Mouse (Mus musculus): ENCODE results near the gene Tmem135. TPM values are rescaled to one million over a fixed set of nuclear protein-coding genes. Genes with fewer than 3 reads are reported as not detected.

The Tmem135 gene
- polyA plus RNA-seq, 1 experiment from 2014 or later: 35.7 TPM

DNA sequence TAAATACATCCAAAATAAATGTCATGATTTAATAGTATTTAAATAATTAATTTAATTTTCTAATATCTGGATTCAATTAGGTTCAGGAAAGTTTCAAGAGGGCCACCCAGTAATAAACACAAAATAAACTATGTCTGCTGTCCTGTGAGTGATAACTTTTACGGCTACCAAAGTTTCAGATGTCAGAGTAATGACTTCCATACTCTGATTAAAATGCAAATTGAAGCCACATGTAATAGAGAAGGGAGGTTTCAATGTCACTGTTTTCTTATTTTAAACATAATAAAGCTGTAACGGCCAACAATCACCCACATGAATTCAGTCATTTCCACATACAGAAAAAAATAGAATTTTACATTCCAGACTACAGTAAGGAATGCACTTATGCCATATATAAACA is 145.2 kb downstream of the Tmem135 start:
- Histone ChIP-seq H3K9me3 (ENCODE audit: control insufficient read depth, low read depth, low read length) (no peaks in the 10 kb centered on the region), H3K4me2 (replicated peaks; ENCODE audit: low read depth, low read length) (no peak overlapping the region), H3K9ac (replicated peaks; ENCODE audit: low read depth, low read length) (no peak overlapping the region), H3K36me3 (ENCODE audit: control insufficient read depth, insufficient read depth, low read length) (no peaks in the 10 kb centered on the region), H3K4me1 (ENCODE audit: control insufficient read depth, insufficient read depth, low read length) (no peaks in the 10 kb centered on the region), H3K4me3 (ENCODE audit: low read depth, low read length) (no peak overlapping the region), H3K27me3 (ENCODE audit: control insufficient read depth, insufficient read depth, low read length) (no peaks in the 10 kb centered on the region), H3K27ac (ENCODE audit: low read length) (no peak overlapping the region)
- no peak for ATAC-seq (ENCODE audit: insufficient number of reproducible peaks, insufficient read depth, low FRiP score, low read depth)
- 36% methylated on average over 2 of the region's 2 CpGs for WGBS

GRCm38 (mm10) chr7:89257871-89258502 is 146.0 kb downstream of the Tmem135 start:
- H3K9ac ChIP-seq (replicated peaks; ENCODE audit: low read depth, low read length): no peak overlapping the region
- no peaks in the 10 kb centered on the region for H3K4me1 ChIP-seq (ENCODE audit: control insufficient read depth, insufficient read depth, low read length)
- 64% methylated on average over 4 of the region's 4 CpGs for WGBS
- H3K4me3 ChIP-seq (ENCODE audit: low read depth, low read length): no peak overlapping the region
- H3K36me3 ChIP-seq (ENCODE audit: control insufficient read depth, insufficient read depth, low read length): no peaks in the 10 kb centered on the region
- no peaks in the 10 kb centered on the region for H3K9me3 ChIP-seq (ENCODE audit: control insufficient read depth, low read depth, low read length)
- peak overlapping the region; percentile 27; the same call in 1 of the 2 replicates for H3K27ac ChIP-seq (ENCODE audit: low read length)
- H3K4me2 ChIP-seq (replicated peaks; ENCODE audit: low read depth, low read length): no peak overlapping the region
- no peaks in the 10 kb centered on the region for H3K27me3 ChIP-seq (ENCODE audit: control insufficient read depth, insufficient read depth, low read length)
- no peak for ATAC-seq (ENCODE audit: insufficient number of reproducible peaks, insufficient read depth, low FRiP score, low read depth)

- 52% methylated on average over 3 of the region's 3 CpGs for WGBS
- H3K27ac ChIP-seq (ENCODE audit: low read length): no peak overlapping the region
- H3K9me3 ChIP-seq (ENCODE audit: control insufficient read depth, low read depth, low read length): no peaks in the 10 kb centered on the region
- ATAC-seq (ENCODE audit: insufficient number of reproducible peaks, insufficient read depth, low FRiP score, low read depth): no peak
- no peaks in the 10 kb centered on the region for H3K27me3 ChIP-seq (ENCODE audit: control insufficient read depth, insufficient read depth, low read length)
- H3K4me2 ChIP-seq (replicated peaks; ENCODE audit: low read depth, low read length): no peak overlapping the region
- no peak overlapping the region for H3K9ac ChIP-seq (replicated peaks; ENCODE audit: low read depth, low read length)
- H3K4me3 ChIP-seq (ENCODE audit: low read depth, low read length): no peak overlapping the region
- no peaks in the 10 kb centered on the region for H3K4me1 ChIP-seq (ENCODE audit: control insufficient read depth, insufficient read depth, low read length)
- no peaks in the 10 kb centered on the region for H3K36me3 ChIP-seq (ENCODE audit: control insufficient read depth, insufficient read depth, low read length)
Observed at GRCm38 (mm10) chr7:89253772-89254171, 150.2 kb downstream of the Tmem135 start.

GRCm38 (mm10) chr7:89253317-89253716 is 150.7 kb downstream of the Tmem135 start:
- WGBS: 52% methylated on average over 2 of the region's 2 CpGs
- Histone ChIP-seq H3K4me3 (ENCODE audit: low read depth, low read length) (no peak overlapping the region), H3K36me3 (ENCODE audit: control insufficient read depth, insufficient read depth, low read length) (no peaks in the 10 kb centered on the region), H3K9ac (replicated peaks; ENCODE audit: low read depth, low read length) (no peak overlapping the region), H3K27me3 (ENCODE audit: control insufficient read depth, insufficient read depth, low read length) (no peaks in the 10 kb centered on the region), H3K9me3 (ENCODE audit: control insufficient read depth, low read depth, low read length) (no peaks in the 10 kb centered on the region), H3K4me2 (replicated peaks; ENCODE audit: low read depth, low read length) (no peak overlapping the region), H3K27ac (ENCODE audit: low read length) (no peak overlapping the region), H3K4me1 (ENCODE audit: control insufficient read depth, insufficient read depth, low read length) (no peaks in the 10 kb centered on the region)
- no peak for ATAC-seq (ENCODE audit: insufficient number of reproducible peaks, insufficient read depth, low FRiP score, low read depth)

DNA sequence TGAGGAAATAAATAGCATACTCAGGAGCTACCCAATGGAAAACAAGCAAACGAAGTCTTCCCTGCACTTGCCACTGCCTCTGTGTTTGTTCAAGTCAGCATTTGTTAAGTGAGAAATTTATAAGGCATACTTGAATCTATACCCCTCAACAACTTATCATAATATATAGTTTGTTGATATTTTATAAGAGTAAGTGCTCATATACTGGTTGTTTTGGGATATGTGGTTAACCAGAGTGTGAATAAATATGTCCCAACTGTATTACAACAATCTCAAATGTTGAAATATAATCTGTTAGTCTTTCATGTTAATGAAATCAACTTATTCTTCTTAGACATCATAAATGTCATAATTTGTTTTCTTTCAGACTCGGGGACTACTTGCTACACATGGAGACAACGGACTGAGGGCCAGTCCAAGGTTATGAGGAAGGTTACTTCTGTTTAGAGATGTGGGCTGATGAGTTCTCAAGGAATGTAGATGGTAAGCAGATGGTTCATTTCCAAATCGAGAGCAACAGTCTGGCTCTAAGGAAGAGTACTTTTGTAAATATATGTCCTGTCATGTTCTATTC is 152.1 kb downstream of the Tmem135 start:
- ATAC-seq (ENCODE audit: insufficient number of reproducible peaks, insufficient read depth, low FRiP score, low read depth): no peak
- Histone ChIP-seq H3K9ac (replicated peaks; ENCODE audit: low read depth, low read length) (no peak overlapping the region), H3K4me3 (ENCODE audit: low read depth, low read length) (no peak overlapping the region), H3K4me2 (replicated peaks; ENCODE audit: low read depth, low read length) (no peak overlapping the region), H3K4me1 (ENCODE audit: control insufficient read depth, insufficient read depth, low read length) (no peaks in the 10 kb centered on the region), H3K27ac (ENCODE audit: low read length) (no peak overlapping the region), H3K27me3 (ENCODE audit: control insufficient read depth, insufficient read depth, low read length) (no peaks in the 10 kb centered on the region), H3K9me3 (ENCODE audit: control insufficient read depth, low read depth, low read length) (no peaks in the 10 kb centered on the region), H3K36me3 (ENCODE audit: control insufficient read depth, insufficient read depth, low read length) (no peaks in the 10 kb centered on the region)
- WGBS: 35% methylated on average over 4 of the region's 4 CpGs

DNA sequence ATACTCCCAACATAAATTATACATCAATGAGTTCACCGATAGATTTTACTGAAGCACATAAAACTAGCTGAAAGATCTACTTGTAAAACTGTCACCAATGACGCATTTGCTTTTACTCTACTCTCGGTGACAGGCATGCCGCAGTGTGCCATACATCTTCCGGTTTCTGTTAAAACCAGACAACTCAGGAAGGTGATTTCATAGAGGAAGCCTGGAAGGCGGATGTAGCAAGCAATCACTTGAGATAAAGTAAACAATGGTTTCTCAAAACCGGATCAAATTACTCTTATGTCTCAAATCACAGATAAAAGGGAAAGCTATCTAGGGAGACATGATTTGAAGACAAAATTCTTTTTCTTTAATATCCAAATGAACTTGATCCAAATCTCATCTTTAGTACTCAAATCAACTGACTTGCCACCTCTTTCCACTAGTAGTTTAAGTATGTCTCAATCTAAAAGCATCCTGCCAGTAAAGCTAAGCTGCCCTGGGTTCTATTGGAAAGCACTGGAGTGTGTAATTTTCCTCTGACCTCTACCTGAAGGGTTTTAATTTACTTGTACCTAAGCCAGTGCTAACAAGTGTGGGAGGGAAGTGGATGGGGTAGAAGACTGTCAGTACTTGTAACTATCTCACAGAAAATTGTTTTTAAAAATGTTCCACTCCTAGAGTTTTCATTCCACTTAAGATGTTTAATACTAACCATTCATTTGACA is 155.7 kb downstream of the Tmem135 start:
- no peak overlapping the region for H3K4me2 ChIP-seq (replicated peaks; ENCODE audit: low read depth, low read length)
- H3K36me3 ChIP-seq (ENCODE audit: control insufficient read depth, insufficient read depth, low read length): no peaks in the 10 kb centered on the region
- 22% methylated on average over 7 of the region's 7 CpGs for WGBS
- no peak overlapping the region for H3K27ac ChIP-seq (ENCODE audit: low read length)
- no peak overlapping the region for H3K4me3 ChIP-seq (ENCODE audit: low read depth, low read length)
- H3K4me1 ChIP-seq (ENCODE audit: control insufficient read depth, insufficient read depth, low read length): no peaks in the 10 kb centered on the region
- H3K9me3 ChIP-seq (ENCODE audit: control insufficient read depth, low read depth, low read length): no peaks in the 10 kb centered on the region
- H3K9ac ChIP-seq (replicated peaks; ENCODE audit: low read depth, low read length): no peak overlapping the region
- ATAC-seq (ENCODE audit: insufficient number of reproducible peaks, insufficient read depth, low FRiP score, low read depth): no peak
- no peaks in the 10 kb centered on the region for H3K27me3 ChIP-seq (ENCODE audit: control insufficient read depth, insufficient read depth, low read length)

- Histone ChIP-seq H3K27me3 (ENCODE audit: control insufficient read depth, insufficient read depth, low read length) (no peaks in the 10 kb centered on the region), H3K4me3 (ENCODE audit: low read depth, low read length) (no peak overlapping the region), H3K36me3 (ENCODE audit: control insufficient read depth, insufficient read depth, low read length) (no peaks in the 10 kb centered on the region), H3K4me1 (ENCODE audit: control insufficient read depth, insufficient read depth, low read length) (no peaks in the 10 kb centered on the region), H3K27ac (ENCODE audit: low read length) (no peak overlapping the region), H3K4me2 (replicated peaks; ENCODE audit: low read depth, low read length) (no peak overlapping the region), H3K9ac (replicated peaks; ENCODE audit: low read depth, low read length) (no peak overlapping the region), H3K9me3 (ENCODE audit: control insufficient read depth, low read depth, low read length) (no peaks in the 10 kb centered on the region)
- no peak for ATAC-seq (ENCODE audit: insufficient number of reproducible peaks, insufficient read depth, low FRiP score, low read depth)
- WGBS: 91% methylated on average over 2 of the region's 2 CpGs
Observed at GRCm38 (mm10) chr7:89247012-89247710, 156.9 kb downstream of the Tmem135 start.

DNA sequence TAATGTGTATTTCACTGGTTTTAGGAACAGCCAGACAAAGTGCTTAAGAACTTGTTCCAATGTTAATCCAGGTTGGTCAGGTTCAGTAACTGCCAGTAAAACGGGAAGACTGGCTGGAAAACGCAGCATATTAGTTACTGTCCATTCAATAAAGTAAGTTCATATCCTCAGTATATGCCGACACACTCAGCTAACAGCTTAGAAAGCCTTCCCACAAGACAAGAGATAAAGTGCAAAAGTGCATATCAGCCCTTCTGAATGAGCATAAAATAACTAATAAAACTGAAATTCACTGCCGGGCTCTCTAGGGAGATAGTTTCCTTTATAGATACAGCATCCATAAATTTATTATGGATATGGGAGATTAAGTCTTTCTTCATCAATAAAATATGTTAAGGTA is 161.5 kb downstream of the Tmem135 start:
- Histone ChIP-seq H3K36me3 (ENCODE audit: control insufficient read depth, insufficient read depth, low read length) (no peaks in the 10 kb centered on the region), H3K4me3 (ENCODE audit: low read depth, low read length) (no peak overlapping the region), H3K9ac (replicated peaks; ENCODE audit: low read depth, low read length) (no peak overlapping the region), H3K9me3 (ENCODE audit: control insufficient read depth, low read depth, low read length) (no peaks in the 10 kb centered on the region; the same call in 1 of the 2 replicates), H3K27ac (ENCODE audit: low read length) (no peak overlapping the region), H3K27me3 (ENCODE audit: control insufficient read depth, insufficient read depth, low read length) (no peaks in the 10 kb centered on the region), H3K4me1 (ENCODE audit: control insufficient read depth, insufficient read depth, low read length) (no peaks in the 10 kb centered on the region), H3K4me2 (replicated peaks; ENCODE audit: low read depth, low read length) (no peak overlapping the region)
- no peak for ATAC-seq (ENCODE audit: insufficient number of reproducible peaks, insufficient read depth, low FRiP score, low read depth)
- 88% methylated on average over 4 of the region's 4 CpGs for WGBS

All from stomach, embryonic 14.5 days (tissue).